Mouse (Mus musculus) kidney, embryonic 15.5 days (tissue): ENCODE data around the gene Gm20604. TPM values are rescaled to one million over a fixed set of nuclear protein-coding genes. Genes with fewer than 3 reads are reported as not detected.
A peak's percentile ranks its signal among the peaks of the same experiment; 100 is the strongest.

Source experiments
- ATAC-seq: fragments of 200-750 bp; cut with Nextera tagmentation; replicated peaks from 2 replicates; pipeline ENCODE4 v1.8.0; 2017; ENCODE audit warnings: moderate TSS enrichment; ENCODE audit not compliant: low FRiP score
- H3K27ac ChIP-seq: fragments of 300-500 bp; sonication (generic); 2 replicates; pipeline ENCODE4 v1.5.1; 2015; ENCODE audit warnings: mild to moderate bottlenecking, inconsistent platforms
- H3K27me3 ChIP-seq: fragments of 300-500 bp; sonication (generic); 2 replicates; pipeline ENCODE4 v1.6.1; 2015; ENCODE audit warnings: inconsistent platforms
- H3K36me3 ChIP-seq: fragments of 300-500 bp; sonication (generic); 2 replicates; pipeline ENCODE4 v1.6.1; 2015; ENCODE audit warnings: inconsistent platforms
- H3K4me1 ChIP-seq: fragments of 300-500 bp; sonication (generic); 2 replicates; pipeline ENCODE4 v1.6.1; 2015; ENCODE audit warnings: inconsistent platforms
- H3K4me2 ChIP-seq: fragments of 300-500 bp; sonication (generic); 2 replicates; pipeline ENCODE4 v1.6.1; 2015; ENCODE audit warnings: moderate library complexity, mild to moderate bottlenecking, inconsistent platforms
- H3K4me3 ChIP-seq: fragments of 300-500 bp; sonication (generic); replicated peaks from 2 replicates; pipeline ENCODE4 v1.5.1; 2015; ENCODE audit warnings: mild to moderate bottlenecking, inconsistent platforms
- H3K9ac ChIP-seq: fragments of 300-500 bp; sonication (generic); 2 replicates; pipeline ENCODE4 v1.6.1; 2015; ENCODE audit warnings: mild to moderate bottlenecking, inconsistent platforms
- H3K9me3 ChIP-seq: fragments of 300-500 bp; sonication (generic); replicated peaks from 2 replicates; pipeline ENCODE4 v1.6.1; 2016; ENCODE audit warnings: inconsistent platforms
- WGBS: fragments of 180-500 bp; shearing (Covaris S2); methylation state at CpG from one replicate; pipeline ENCODE4 v1.1.7; 2015; ENCODE audit warnings: mixed read lengths; 5-methylcytosine and 5-hydroxymethylcytosine counted together
- polyA plus RNA-seq: library from polyadenylated mRNA; unstranded; fragments of >200 nt; fragmentation: Nextera tagmentation; extraction: Ambion mirVana; gene quantifications from 2 replicates; pipeline ENCODE4 v1.2.1, GENCODE M21; 2015

Gm20604 gene
- polyA plus RNA-seq, 1 experiment from 2014 or later: 26.0 TPM

GRCm38 (mm10) chr12:102703111-102703412 is 55.4 kb downstream of the Gm20604 start:
- Histone ChIP-seq H3K4me2 (peak overlapping the region; percentile 97), H3K4me1 (peaks cover 75% of the 10 kb centered on the region), H3K36me3 (no peaks in the 10 kb centered on the region), H3K27me3 (no peaks in the 10 kb centered on the region), H3K4me3 (peak overlapping the region; percentile 83), H3K9ac (peak overlapping the region; percentile 76; the same call in 1 of the 2 replicates), H3K9me3 (no peaks in the 10 kb centered on the region), H3K27ac (peak overlapping the region; percentile 76)
- ATAC-seq: no peak
- 6% methylated on average over 4 of the region's 4 CpGs for WGBS

GRCm38 (mm10) chr12:102702356-102703110 is 55.9 kb downstream of the Gm20604 start:
- ATAC-seq: no peak
- Histone ChIP-seq H3K36me3 (no peaks in the 10 kb centered on the region), H3K27me3 (no peaks in the 10 kb centered on the region), H3K4me2 (peak overlapping the region; percentile 97), H3K27ac (peak overlapping the region; percentile 76), H3K4me1 (peaks cover 75% of the 10 kb centered on the region), H3K4me3 (peak overlapping the region; percentile 83), H3K9me3 (no peaks in the 10 kb centered on the region), H3K9ac (peak overlapping the region; percentile 76; the same call in 1 of the 2 replicates)
- WGBS: 9% methylated on average over 15 of the region's 15 CpGs

- Histone ChIP-seq H3K27ac (no peak overlapping the region), H3K4me2 (no peak overlapping the region), H3K9me3 (no peaks in the 10 kb centered on the region), H3K4me3 (no peak overlapping the region), H3K36me3 (no peaks in the 10 kb centered on the region), H3K4me1 (peaks cover 83% of the 10 kb centered on the region), H3K9ac (no peak overlapping the region), H3K27me3 (no peaks in the 10 kb centered on the region)
- no peak for ATAC-seq
- 91% methylated on average over 5 of the region's 5 CpGs for WGBS
Observed at GRCm38 (mm10) chr12:102701691-102702207, 56.7 kb downstream of the Gm20604 start.

- ATAC-seq: no peak
- H3K4me1 ChIP-seq: peaks cover 87% of the 10 kb centered on the region
- peak overlapping the region; percentile 37; the same call in 1 of the 2 replicates for H3K27ac ChIP-seq
- H3K27me3 ChIP-seq: no peaks in the 10 kb centered on the region
- no peak overlapping the region for H3K4me3 ChIP-seq
- no peak overlapping the region for H3K4me2 ChIP-seq
- no peaks in the 10 kb centered on the region for H3K9me3 ChIP-seq
- no peaks in the 10 kb centered on the region for H3K36me3 ChIP-seq
- 47% methylated on average over 12 of the region's 12 CpGs for WGBS
- no peak overlapping the region for H3K9ac ChIP-seq
Observed at GRCm38 (mm10) chr12:102700453-102700852, 58.0 kb downstream of the Gm20604 start.

- 53% methylated on average over 1 of the region's 1 CpGs for WGBS
- no peak overlapping the region for H3K4me2 ChIP-seq
- H3K4me3 ChIP-seq: no peak overlapping the region
- ATAC-seq: no peak
- no peaks in the 10 kb centered on the region for H3K27me3 ChIP-seq
- H3K9ac ChIP-seq: 0 out of 2 replicates have a peak overlapping the region, but pooled peaks have one; percentile 1
- peaks cover 91% of the 10 kb centered on the region for H3K4me1 ChIP-seq
- no peaks in the 10 kb centered on the region for H3K36me3 ChIP-seq
- H3K9me3 ChIP-seq: no peaks in the 10 kb centered on the region
- no peak overlapping the region for H3K27ac ChIP-seq
Observed at GRCm38 (mm10) chr12:102699156-102699555, 59.3 kb downstream of the Gm20604 start.

- Histone ChIP-seq H3K4me3 (no peak overlapping the region), H3K27ac (0 out of 2 replicates have a peak overlapping the region, but pooled peaks have one; percentile 0), H3K9me3 (no peaks in the 10 kb centered on the region), H3K36me3 (no peaks in the 10 kb centered on the region), H3K9ac (0 out of 2 replicates have a peak overlapping the region, but pooled peaks have one; percentile 10), H3K27me3 (no peaks in the 10 kb centered on the region), H3K4me1 (peaks cover 82% of the 10 kb centered on the region), H3K4me2 (no peak overlapping the region)
- ATAC-seq: peak; percentile 16; the same call in 1 of the 2 replicates
- WGBS: 35% methylated on average over 1 of the region's 1 CpGs
Observed at GRCm38 (mm10) chr12:102698089-102698684, 60.3 kb downstream of the Gm20604 start.

GRCm38 (mm10) chr12:102697381-102697780 is 61.1 kb downstream of the Gm20604 start:
- 39% methylated on average over 7 of the region's 7 CpGs for WGBS
- 0 out of 2 replicates have a peak, but pooled peaks have one; percentile 15 for ATAC-seq
- H3K9ac ChIP-seq: no peak overlapping the region
- H3K9me3 ChIP-seq: no peaks in the 10 kb centered on the region
- H3K4me2 ChIP-seq: no peak overlapping the region
- H3K36me3 ChIP-seq: no peaks in the 10 kb centered on the region
- H3K27me3 ChIP-seq: no peaks in the 10 kb centered on the region
- 0 out of 2 replicates have a peak overlapping the region, but pooled peaks have one; percentile 0 for H3K27ac ChIP-seq
- no peak overlapping the region for H3K4me3 ChIP-seq
- peaks cover 74% of the 10 kb centered on the region for H3K4me1 ChIP-seq

- WGBS: 85% methylated on average over 14 of the region's 14 CpGs
- no peaks in the 10 kb centered on the region for H3K9me3 ChIP-seq
- no peak overlapping the region for H3K4me3 ChIP-seq
- no peaks in the 10 kb centered on the region for H3K36me3 ChIP-seq
- no peak overlapping the region for H3K27ac ChIP-seq
- peaks cover 73% of the 10 kb centered on the region for H3K4me1 ChIP-seq
- no peak overlapping the region for H3K4me2 ChIP-seq
- no peak for ATAC-seq
- no peaks in the 10 kb centered on the region for H3K27me3 ChIP-seq
- H3K9ac ChIP-seq: no peak overlapping the region
Observed at GRCm38 (mm10) chr12:102696635-102697354, 61.7 kb downstream of the Gm20604 start.

GRCm38 (mm10) chr12:102695369-102696239 is 62.9 kb downstream of the Gm20604 start:
- Histone ChIP-seq H3K27ac (no peak overlapping the region), H3K4me2 (no peak overlapping the region), H3K4me3 (no peak overlapping the region), H3K4me1 (peaks cover 78% of the 10 kb centered on the region), H3K36me3 (no peaks in the 10 kb centered on the region), H3K9ac (no peak overlapping the region), H3K27me3 (no peaks in the 10 kb centered on the region), H3K9me3 (no peaks in the 10 kb centered on the region)
- WGBS: 57% methylated on average over 18 of the region's 18 CpGs
- no peak for ATAC-seq

- no peaks in the 10 kb centered on the region for H3K9me3 ChIP-seq
- WGBS: 62% methylated on average over 7 of the region's 7 CpGs
- H3K27me3 ChIP-seq: no peaks in the 10 kb centered on the region
- H3K4me2 ChIP-seq: no peak overlapping the region
- H3K4me1 ChIP-seq: peaks cover 50% of the 10 kb centered on the region
- no peak for ATAC-seq
- no peak overlapping the region for H3K4me3 ChIP-seq
- peak overlapping the region; percentile 68; the same call in 1 of the 2 replicates for H3K27ac ChIP-seq
- H3K9ac ChIP-seq: no peak overlapping the region
- no peaks in the 10 kb centered on the region for H3K36me3 ChIP-seq
Observed at GRCm38 (mm10) chr12:102691761-102692160, 66.7 kb downstream of the Gm20604 start.
